Mouse (Mus musculus) stomach, embryonic 16.5 days (tissue): ENCODE measurements around the gene Ephb1. TPM values are rescaled to one million over a fixed set of nuclear protein-coding genes. Genes with fewer than 3 reads are reported as not detected.

Experiments
- ATAC-seq: fragments of 200-750 bp; cut with Nextera tagmentation; 2 replicates; pipeline ENCODE4 v1.8.0; 2017; ENCODE audit warnings: moderate number of reproducible peaks, moderate TSS enrichment; ENCODE audit not compliant: insufficient read depth, low FRiP score
- H3K27ac ChIP-seq: fragments of 300-500 bp; sonication (generic); 2 replicates; pipeline ENCODE4 v1.5.1; 2014; ENCODE audit warnings: low read length
- H3K27me3 ChIP-seq: fragments of 300-500 bp; sonication (generic); 2 replicates; pipeline ENCODE4 v1.6.1; 2014; ENCODE audit warnings: low read length, control low read depth, mixed read lengths; ENCODE audit not compliant: control insufficient read depth, insufficient read depth
- H3K36me3 ChIP-seq: fragments of 300-500 bp; sonication (generic); 2 replicates; pipeline ENCODE4 v1.6.1; 2014; ENCODE audit warnings: low read length; ENCODE audit not compliant: control insufficient read depth, insufficient read depth
- H3K4me1 ChIP-seq: fragments of 300-500 bp; sonication (generic); 2 replicates; pipeline ENCODE4 v1.6.1; 2014; ENCODE audit warnings: low read length, control low read depth, mixed read lengths; ENCODE audit not compliant: control insufficient read depth, insufficient read depth
- H3K4me2 ChIP-seq: fragments of 300-500 bp; sonication (generic); 2 replicates; pipeline ENCODE4 v1.6.1; 2014; ENCODE audit warnings: low read depth, low read length, mixed read lengths
- H3K4me3 ChIP-seq: fragments of 300-500 bp; sonication (generic); replicated peaks from 2 replicates; pipeline ENCODE4 v1.5.1; 2014; ENCODE audit warnings: mild to moderate bottlenecking, low read length
- H3K9ac ChIP-seq: fragments of 300-500 bp; sonication (generic); 2 replicates; pipeline ENCODE4 v1.6.1; 2014; ENCODE audit warnings: low read length
- H3K9me3 ChIP-seq: fragments of 300-500 bp; sonication (generic); replicated peaks from 2 replicates; pipeline ENCODE4 v1.6.1; 2016; ENCODE audit warnings: low read length, control low read depth; ENCODE audit not compliant: control insufficient read depth
- WGBS: fragments of 180-500 bp; shearing (Covaris S2); extraction: QIAGEN DNeasy Blood & Tissue Kit; methylation state at CpG from one replicate; pipeline ENCODE4 v1.1.7; 2014; 5-methylcytosine and 5-hydroxymethylcytosine counted together
- polyA plus RNA-seq: library from polyadenylated mRNA; unstranded; fragments of >200 nt; fragmentation: Nextera tagmentation; extraction: Ambion mirVana; gene quantifications from 2 replicates; pipeline ENCODE4 v1.2.1, GENCODE M21; 2015

Gene Ephb1
- polyA plus RNA-seq, 1 experiment from 2014 or later: 3.6 TPM

DNA sequence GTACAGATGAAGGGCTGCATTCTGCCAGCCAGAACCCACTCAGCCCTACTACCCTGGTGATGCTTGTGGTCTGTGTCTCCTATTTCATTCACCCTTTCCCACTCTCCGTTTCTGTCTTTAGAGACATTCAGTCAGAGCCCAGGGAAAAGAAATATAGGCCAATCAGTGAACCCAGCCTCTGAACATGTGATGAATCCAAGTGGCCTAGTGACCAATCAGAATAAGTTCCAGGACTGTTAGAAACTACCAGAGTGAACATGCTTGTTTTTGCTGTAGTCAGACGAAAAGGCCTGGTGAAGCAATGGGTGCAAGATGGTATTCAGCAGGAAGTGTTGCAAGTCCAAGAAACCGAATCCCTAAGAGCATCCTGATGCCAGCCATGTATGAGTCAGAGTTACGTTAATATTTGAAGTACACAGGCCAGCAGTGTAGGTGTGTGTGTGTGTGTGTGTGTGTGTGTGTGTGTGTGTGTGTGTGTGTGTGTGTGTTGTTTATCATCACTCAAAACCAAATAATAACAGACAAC is 26.8 kb downstream of the Ephb1 start:
- no peak for ATAC-seq
- Histone ChIP-seq H3K27me3 (no peaks in the 10 kb centered on the region), H3K4me1 (no peaks in the 10 kb centered on the region), H3K4me3 (no peak overlapping the region), H3K27ac (no peak overlapping the region), H3K9ac (no peak overlapping the region), H3K9me3 (no peaks in the 10 kb centered on the region), H3K4me2 (no peak overlapping the region), H3K36me3 (no peaks in the 10 kb centered on the region)
- WGBS: 75% methylated on average over 4 of the region's 4 CpGs

DNA sequence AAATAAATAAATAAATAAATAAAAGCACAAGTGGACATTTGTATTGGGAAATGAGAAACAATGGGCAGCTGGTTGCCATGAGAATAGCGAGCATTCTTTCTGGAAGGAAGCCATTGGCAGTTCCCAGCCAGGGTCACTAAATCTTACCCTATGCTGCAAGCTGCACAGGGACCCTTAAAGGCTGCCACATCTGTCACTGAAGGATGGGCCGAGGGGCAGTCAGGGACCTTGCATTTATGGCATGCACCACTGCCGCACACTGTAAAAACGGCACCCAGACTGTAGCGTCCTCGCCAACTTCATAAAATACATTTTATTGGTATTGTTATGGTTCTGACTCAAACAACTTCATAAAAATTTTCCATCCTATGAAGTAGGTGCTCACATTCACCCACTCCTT is 39.1 kb downstream of the Ephb1 start:
- 87% methylated on average over 6 of the region's 6 CpGs for WGBS
- Histone ChIP-seq H3K27ac (no peak overlapping the region), H3K36me3 (no peaks in the 10 kb centered on the region), H3K4me3 (no peak overlapping the region), H3K9me3 (no peaks in the 10 kb centered on the region), H3K4me1 (no peaks in the 10 kb centered on the region), H3K9ac (no peak overlapping the region), H3K4me2 (no peak overlapping the region), H3K27me3 (no peaks in the 10 kb centered on the region)
- ATAC-seq: no peak

DNA sequence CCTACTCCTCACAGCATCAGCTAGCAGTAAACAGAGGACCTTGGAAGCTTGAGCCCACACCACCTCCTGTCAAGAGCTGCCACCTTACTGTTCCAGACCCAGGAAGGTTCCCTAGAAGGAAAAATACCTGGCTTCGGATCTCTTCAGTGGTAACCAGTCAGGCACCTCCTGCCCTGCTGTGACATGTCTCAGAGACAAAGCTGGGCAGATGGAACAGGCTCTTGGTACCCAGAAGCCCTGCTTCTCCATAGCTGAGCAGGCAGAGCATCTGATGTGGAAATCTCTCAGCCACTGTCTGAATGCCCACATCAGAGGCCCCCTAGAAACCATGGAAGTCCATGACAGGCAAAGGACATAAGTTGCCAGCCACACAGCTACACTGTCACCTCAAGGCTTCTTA is 39.7 kb downstream of the Ephb1 start:
- ATAC-seq: no peak
- Histone ChIP-seq H3K9me3 (no peaks in the 10 kb centered on the region), H3K9ac (no peak overlapping the region), H3K4me2 (no peak overlapping the region), H3K27ac (no peak overlapping the region), H3K27me3 (no peaks in the 10 kb centered on the region), H3K4me1 (no peaks in the 10 kb centered on the region), H3K4me3 (no peak overlapping the region), H3K36me3 (no peaks in the 10 kb centered on the region)
- 83% methylated on average over 1 of the region's 1 CpGs for WGBS

DNA sequence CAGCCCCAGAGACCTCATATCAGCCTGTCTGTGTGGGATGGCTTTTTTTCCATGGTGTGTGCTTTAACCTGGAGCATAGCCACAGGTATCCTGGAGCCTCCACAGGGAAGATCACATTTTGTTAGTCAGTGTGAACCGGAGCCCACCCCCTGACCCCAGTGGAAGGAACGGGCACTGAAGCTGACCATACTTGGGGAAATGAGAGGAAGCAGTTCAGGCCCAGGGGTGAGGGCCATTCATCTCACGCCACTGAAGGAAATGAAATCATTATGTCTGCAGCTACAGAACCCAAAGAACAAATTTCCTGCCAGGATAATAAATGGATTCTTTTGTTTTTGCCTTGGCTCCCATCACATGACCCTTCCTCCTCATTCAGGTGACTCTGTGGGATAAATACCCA is 44.1 kb downstream of the Ephb1 start:
- H3K27ac ChIP-seq: no peak overlapping the region; the same call in 1 of the 2 replicates
- peak; percentile 50; the same call in 1 of the 2 replicates for ATAC-seq
- WGBS: 37% methylated on average over 3 of the region's 3 CpGs

GRCm38 (mm10) chr9:102309278-102309677 is 45.2 kb downstream of the Ephb1 start:
- ATAC-seq: no peak
- Histone ChIP-seq H3K4me1 (no peaks in the 10 kb centered on the region), H3K4me2 (no peak overlapping the region), H3K27me3 (no peaks in the 10 kb centered on the region), H3K9ac (no peak overlapping the region), H3K27ac (no peak overlapping the region), H3K9me3 (no peaks in the 10 kb centered on the region), H3K4me3 (no peak overlapping the region), H3K36me3 (no peaks in the 10 kb centered on the region)
- 89% methylated on average over 7 of the region's 7 CpGs for WGBS

More for the DNA sequence above, 44.1 kb downstream of the Ephb1 start:
- Histone ChIP-seq H3K4me3 (no peak overlapping the region), H3K4me2 (no peak overlapping the region), H3K36me3 (no peaks in the 10 kb centered on the region), H3K27me3 (no peaks in the 10 kb centered on the region), H3K4me1 (no peaks in the 10 kb centered on the region), H3K9me3 (no peaks in the 10 kb centered on the region), H3K9ac (no peak overlapping the region)

- no peak overlapping the region for H3K4me2 ChIP-seq
- no peaks in the 10 kb centered on the region for H3K4me1 ChIP-seq
- no peak overlapping the region for H3K9ac ChIP-seq
- 57% methylated on average over 4 of the region's 4 CpGs for WGBS
- H3K9me3 ChIP-seq: no peaks in the 10 kb centered on the region
- H3K27me3 ChIP-seq: no peaks in the 10 kb centered on the region
- no peak overlapping the region for H3K4me3 ChIP-seq
- H3K27ac ChIP-seq: peak overlapping the region; percentile 11; the same call in 1 of the 2 replicates
- no peak for ATAC-seq
- no peaks in the 10 kb centered on the region for H3K36me3 ChIP-seq
These were observed 46.8 kb downstream of the Ephb1 start for GRCm38 (mm10) chr9:102307656-102308055.

GRCm38 (mm10) chr9:102306645-102307415 is 47.7 kb downstream of the Ephb1 start:
- Histone ChIP-seq H3K9me3 (no peaks in the 10 kb centered on the region), H3K9ac (no peak overlapping the region), H3K27me3 (no peaks in the 10 kb centered on the region), H3K4me2 (no peak overlapping the region), H3K27ac (peak overlapping the region; percentile 44; the same call in 1 of the 2 replicates), H3K36me3 (no peaks in the 10 kb centered on the region), H3K4me3 (no peak overlapping the region), H3K4me1 (no peaks in the 10 kb centered on the region)
- WGBS: 65% methylated on average over 1 of the region's 1 CpGs
- no peak for ATAC-seq

GRCm38 (mm10) chr9:102305432-102306100 is 48.9 kb downstream of the Ephb1 start:
- WGBS: 80% methylated on average over 7 of the region's 7 CpGs
- H3K4me1 ChIP-seq: no peaks in the 10 kb centered on the region
- no peaks in the 10 kb centered on the region for H3K9me3 ChIP-seq
- H3K4me2 ChIP-seq: no peak overlapping the region
- no peak overlapping the region for H3K9ac ChIP-seq
- no peak overlapping the region for H3K4me3 ChIP-seq
- H3K27me3 ChIP-seq: no peaks in the 10 kb centered on the region; the same call in none of the 2 replicates
- ATAC-seq: no peak
- H3K36me3 ChIP-seq: no peaks in the 10 kb centered on the region
- no peak overlapping the region for H3K27ac ChIP-seq

DNA sequence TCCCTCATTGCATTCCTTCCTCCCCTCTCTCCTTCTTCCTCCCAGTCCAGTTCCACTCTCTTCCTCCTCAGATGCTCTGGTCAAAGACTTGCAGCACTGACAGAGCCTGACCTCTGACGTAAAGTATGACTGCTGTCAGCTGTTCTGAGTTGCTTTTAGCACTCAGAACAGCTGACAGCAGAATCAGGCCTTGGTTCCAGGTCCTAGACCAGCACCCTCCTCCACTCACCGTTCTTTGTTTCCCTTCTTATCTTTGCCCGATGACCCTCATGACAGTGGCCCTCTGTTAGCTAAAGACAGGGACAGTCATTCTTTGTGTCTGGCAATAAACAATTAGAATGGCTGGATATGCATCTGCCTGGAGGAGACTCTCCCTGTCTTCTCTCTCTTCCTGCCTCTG is 49.7 kb downstream of the Ephb1 start:
- Histone ChIP-seq H3K36me3 (no peaks in the 10 kb centered on the region), H3K4me3 (no peak overlapping the region), H3K4me1 (no peaks in the 10 kb centered on the region), H3K27me3 (no peaks in the 10 kb centered on the region; the same call in none of the 2 replicates), H3K4me2 (no peak overlapping the region), H3K27ac (no peak overlapping the region), H3K9ac (no peak overlapping the region), H3K9me3 (no peaks in the 10 kb centered on the region)
- ATAC-seq: no peak
- WGBS: 36% methylated on average over 3 of the region's 3 CpGs
